Mouse (Mus musculus): ENCODE data around the gene Agtrap.
"Not testable (repeated sequence)": the region's sequence is repeated elsewhere in the genome, so short reads cannot be mapped to it uniquely, and the experiment has no call there.

Agtrap gene

DNA sequence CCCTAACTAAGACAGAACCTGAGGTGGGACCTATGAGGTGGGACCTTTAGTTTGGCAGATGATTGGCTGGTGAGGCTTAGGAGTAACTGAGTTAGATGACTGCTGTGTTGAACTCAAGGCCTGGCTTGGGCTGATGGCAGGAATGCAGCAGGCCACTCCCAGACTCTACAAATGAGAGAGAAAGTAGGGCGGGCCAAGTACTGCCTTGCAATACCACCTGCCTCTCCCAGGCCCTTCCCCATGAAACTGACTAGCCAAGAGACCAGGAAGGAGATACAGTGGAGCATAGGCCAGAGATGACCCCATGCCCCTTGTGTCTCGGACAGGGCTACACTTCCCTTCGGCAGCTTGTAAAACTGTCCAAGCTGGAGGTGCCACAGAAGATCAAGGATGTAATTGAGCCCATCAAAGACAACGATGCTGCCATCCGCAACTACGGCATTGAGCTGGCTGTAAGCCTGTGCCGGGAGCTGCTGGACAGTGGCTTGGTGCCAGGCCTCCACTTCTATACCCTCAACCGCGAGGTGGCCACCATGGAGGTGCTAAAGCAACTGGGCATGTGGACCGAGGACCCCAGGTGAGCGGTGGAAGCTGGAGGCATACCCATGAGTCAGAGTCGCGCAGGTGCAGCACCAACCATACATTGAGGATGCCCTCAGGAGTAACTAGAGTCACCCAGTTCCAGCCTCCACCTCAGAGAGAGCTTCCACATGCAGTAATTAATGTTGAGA, 36.6 kb downstream of the Agtrap start:
- no peak for DNase-seq (ENCODE audit: low spot score in 2 of 2)

DNA sequence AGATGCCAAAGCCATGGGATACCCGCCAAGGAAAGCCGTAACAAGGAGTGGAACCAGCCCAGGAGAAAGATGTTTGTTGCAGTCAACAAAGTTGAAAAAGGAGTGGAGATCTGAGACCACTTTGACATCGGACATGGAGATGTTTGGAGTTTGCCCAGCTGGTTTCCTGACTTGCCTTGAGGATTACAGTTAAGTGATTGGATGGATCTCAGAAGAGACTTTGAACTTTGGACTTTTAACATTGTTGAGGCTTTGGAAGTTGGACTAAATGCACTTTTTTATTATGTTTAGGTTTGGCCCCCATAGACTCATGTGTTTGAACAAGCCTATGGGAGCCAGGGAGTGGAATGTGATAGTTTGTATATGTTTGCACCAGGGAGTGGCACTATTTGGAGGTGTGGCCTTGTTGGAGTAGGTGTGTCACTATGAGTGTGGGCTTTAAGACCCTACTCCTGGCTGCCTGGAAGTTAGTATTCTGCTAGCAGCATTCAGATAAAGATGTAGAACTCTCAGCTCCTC, 37.4 kb downstream of the Agtrap start:
- not testable (repeated sequence) for DNase-seq (ENCODE audit: low spot score in 2 of 2)

DNA sequence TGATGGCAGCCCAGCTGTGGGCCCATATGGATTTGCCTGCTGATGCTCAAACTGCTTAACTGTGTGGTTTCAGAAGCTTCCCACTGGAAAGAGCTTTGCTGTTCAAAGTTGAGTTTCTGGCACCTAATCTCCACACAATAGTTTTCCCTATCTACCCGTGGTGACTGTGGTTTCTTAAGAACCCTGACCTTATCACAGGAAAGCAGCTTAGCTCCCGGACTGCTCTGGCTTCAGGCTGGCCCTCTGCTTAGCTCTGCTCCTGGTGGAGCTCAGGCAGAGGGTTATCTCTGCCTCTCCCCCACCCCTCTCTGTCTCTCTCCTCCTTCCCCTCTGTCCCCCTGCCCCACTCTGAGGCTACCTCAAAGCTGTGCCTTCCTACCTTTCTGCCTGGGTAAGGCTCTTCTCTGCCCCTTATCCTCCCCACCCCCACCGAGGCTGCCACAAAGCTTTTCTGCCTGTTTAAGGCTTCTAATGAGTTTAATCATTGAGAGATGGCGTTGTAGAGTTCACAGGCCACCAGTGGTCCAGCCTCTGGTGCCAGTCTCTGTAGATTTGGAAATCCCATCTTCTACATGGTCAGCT, 41.3 kb downstream of the Agtrap start:
- DNase-seq (ENCODE audit: low spot score in 2 of 2): no peak

DNA sequence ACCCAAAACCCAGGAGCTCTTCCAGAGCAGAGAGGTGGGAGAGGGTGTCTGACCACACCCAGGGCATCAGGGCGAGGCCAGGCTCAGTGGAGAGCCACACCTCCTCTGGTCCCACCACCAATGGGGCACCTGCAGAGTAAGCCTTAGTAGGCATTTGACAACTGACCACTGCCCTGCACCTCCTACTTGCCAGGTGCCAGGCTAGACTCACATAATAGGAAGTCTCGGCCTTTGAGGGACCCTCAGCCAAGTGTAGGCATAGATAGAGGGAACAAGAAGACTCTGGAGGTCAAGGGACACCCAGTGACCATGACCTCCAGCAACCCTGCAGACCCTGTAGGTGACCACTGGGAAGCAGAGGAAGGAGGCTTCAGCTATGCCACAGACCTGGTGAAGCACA, 43.7 kb downstream of the Agtrap start:
- DNase-seq (ENCODE audit: low spot score in 2 of 2): no peak

DNA sequence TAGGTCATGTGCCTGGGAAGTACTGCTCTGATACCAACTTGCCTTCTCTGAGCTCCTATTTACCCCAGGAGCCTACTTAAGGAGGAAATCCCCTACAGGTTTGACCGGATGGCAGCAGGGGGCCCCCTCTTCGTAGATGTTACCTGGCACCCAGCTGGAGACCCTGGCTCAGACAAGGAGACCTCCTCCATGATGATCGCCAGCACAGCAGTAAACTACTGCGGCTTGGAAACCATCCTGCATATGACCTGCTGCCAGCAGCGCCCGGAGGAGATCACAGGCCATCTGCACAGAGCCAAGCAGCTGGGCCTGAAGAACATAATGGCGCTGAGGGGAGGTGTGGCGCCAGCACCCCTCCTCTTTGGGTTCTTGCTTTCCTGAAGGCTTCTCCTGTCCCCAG, 44.5 kb downstream of the Agtrap start:
- DNase-seq (ENCODE audit: low spot score in 2 of 2): not testable (repeated sequence)

DNA sequence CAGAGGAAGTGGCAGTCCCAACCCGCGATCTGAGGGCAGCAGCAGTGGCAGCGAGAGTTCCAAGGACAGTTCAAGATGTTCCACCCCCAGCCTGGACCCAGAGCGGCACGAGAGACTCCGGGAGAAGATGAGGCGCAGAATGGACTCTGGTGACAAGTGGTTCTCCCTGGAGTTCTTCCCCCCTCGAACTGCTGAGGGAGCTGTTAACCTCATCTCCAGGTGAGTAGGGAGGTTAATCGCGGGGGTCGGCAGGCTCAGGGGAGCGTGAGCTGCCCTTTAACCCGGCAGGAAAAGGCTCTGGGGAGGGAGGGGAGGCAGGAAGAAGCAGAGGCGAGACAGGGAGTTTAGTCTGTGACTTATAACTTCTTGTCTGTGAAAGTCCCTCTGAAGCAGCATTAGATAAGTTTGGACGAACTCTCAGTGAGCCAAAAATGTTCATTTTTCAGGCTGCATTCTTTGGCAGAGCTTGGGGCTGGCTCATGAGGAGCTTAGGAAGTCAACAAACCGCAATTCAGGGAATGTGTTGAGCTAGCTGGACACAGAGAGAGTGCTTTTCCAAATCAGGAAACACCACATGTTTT, 46.1 kb downstream of the Agtrap start:
- DNase-seq (ENCODE audit: low spot score in 2 of 2): peak; percentile 68 to 74

DNA sequence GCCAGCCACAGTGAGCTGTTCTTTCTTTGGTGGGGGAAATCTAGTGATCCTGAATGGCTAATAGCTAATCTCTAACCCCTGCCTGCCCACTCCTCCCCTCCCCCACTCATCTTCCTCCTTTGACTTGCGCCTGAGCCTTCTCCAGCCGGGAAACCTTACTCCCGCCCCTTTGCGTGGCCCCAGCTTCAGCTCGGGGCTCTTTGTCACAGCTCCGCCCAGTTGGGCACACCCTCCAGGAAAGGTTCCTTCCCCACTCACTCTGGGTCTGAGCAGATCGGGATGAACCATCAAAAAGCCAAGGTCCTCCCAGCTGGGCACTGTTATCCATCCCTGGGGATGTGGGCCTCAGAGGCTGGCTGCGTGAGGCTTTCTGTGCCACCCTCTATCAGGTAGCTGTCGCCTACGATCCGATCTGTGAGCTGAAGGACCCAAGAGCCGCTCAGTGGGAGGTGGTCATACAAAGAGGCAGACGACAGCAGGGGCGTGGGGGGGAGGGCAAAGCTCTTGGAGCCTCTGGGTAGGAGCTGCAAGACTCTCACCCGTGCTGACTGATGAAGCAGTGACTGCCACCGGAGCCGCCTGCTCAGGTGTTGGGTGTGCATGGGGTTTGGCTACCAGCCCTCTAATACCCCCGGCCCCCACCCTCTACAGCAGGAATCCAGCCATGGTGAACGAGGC, 46.8 kb downstream of the Agtrap start:
- DNase-seq (ENCODE audit: low spot score in 2 of 2): peak; percentile 80 to 85

DNA sequence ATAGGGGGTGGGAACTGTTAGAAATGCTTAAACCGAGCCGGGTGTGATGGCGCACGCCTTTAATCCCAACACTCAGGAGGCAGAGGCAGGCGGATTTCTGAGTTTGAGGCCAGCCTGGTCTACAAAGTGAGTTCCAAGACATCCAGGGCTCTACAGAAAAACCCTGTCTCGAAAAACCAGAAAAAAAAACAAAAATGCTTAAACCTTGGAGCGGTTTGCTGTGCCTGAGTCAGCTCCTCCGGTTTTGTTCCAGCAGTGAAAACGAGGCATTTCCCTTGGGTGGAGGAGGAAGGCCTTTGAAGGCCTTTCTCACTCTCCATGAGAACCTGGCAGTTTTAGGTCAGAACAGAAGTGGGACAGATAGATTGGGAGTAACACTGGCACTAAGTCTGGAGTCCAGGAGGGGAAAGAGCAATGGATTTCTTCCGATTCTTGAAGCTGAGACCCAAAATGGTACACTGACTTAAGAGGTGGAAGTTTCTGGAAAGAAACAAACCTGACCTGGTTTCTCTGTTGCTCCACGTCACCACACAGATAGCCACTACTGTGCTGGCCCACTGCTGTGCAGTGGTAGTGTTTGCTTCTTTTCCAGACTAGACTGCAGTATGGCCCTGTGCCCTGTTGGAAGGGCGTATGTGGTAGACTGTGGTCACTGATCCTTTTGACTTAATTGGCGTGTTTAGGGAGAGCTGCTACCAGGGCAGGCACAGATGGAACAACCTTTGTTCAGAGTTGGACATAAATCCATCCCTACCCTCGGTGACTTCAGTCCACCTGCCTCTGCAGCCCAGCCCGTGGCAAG, 47.6 kb downstream of the Agtrap start:
- DNase-seq (ENCODE audit: low spot score in 2 of 2): peak in 1 of 2 experiments; percentile 27

DNA sequence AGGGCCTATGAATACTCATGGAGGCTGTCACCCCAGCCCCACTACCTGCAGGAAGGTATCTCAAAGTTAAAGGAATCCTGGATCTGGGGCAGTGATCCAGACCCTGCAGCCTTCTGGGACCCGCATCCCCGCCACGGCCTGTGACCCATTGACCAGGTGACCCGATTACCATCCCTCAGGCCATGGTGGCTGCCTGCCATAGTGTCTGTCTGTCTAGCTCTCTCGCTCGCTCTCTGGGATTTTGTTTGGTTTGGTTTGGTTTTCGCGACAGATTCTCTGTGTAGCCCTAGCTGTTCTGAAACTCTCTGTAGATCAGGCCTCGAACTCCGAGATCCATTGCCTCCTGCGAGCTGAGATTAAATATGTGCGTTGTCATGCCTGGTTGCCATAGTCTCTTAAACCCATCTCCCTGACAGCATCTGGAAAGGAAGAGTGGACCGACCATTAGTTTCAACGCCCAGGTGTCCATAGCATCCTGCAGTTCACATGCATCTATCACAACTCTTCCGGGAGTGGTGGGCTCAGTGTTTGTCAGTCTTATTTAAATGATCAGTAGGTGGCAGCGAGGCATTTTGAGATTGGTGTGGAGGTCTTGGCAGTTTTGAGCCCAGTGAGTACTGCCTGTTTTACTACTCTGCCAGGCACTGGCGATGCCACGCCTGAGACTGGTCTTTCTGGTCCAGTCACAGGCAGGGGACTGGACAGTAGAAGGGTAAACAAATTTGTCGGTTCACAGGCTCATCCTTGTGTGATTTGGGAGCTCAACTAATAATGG, 48.4 kb downstream of the Agtrap start:
- no peak for DNase-seq (ENCODE audit: low spot score in 2 of 2)

DNA sequence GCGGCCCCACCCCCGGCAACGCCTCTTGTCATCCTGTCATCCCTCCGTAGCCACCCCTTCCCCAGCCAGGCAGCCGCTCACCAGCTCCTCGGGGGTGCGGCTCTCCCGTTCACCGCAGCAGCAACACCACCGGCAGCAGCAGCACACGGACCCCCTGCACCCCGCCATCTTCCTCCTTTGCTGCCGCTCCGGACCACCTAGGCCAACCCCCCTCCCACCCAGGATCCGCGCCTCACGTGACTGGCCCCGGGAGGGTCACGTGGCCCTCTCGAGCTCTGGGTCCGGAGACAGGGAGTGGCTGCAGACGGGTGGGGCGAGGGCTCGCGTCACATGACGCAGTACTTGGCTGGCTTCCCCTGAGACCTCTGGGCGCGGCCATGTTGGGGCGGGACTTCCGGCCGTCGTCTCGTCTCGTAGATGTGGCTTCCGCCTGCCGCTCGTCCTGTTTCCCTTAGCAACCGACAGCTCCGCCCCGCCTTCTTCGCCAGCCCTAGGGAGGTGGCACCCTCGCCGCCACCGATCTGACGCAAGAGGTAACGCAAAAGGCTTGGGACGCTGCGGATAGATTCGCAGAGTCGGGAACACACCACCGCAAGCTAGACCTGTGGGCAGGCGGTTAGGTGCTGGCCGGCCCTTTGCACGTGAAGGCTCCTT, 49.1 kb downstream of the Agtrap start, which contains the start of the genes Clcn6 and Mthfr:
TSS of gene Clcn6 (minus strand) at position 222 of the 654 bp plus-strand sequence.
TSS of gene Mthfr (plus strand) at position 478 of the 654 bp plus-strand sequence.
- peak; percentile 99 for DNase-seq (ENCODE audit: low spot score in 2 of 2)

DNA sequence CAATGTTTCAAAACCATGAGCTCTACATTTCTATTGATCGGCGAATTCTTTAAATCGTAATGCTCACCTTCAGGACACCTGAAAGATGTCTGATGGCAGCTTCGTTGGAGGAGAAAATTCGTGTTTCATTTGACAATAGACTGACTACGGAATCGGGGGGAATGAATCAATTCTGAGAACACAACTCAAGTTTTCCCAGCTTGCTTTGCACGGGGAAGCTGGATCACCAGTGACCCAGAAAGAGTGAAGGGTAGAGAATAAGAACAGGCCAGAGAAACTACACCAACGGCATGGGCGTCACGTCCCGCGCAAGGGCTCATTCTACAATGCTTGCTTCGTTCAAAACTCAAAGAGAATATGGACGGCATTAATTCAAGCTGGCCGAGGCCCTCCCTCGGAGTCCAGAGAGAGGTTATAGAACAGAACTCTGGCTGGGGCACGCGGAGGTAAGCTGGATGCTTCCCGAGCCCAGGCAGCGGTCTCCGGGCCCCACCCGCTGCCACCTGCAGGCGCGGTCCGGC, 49.7 kb downstream of the Agtrap start:
- no peak for DNase-seq (ENCODE audit: low spot score in 2 of 2)

DNA sequence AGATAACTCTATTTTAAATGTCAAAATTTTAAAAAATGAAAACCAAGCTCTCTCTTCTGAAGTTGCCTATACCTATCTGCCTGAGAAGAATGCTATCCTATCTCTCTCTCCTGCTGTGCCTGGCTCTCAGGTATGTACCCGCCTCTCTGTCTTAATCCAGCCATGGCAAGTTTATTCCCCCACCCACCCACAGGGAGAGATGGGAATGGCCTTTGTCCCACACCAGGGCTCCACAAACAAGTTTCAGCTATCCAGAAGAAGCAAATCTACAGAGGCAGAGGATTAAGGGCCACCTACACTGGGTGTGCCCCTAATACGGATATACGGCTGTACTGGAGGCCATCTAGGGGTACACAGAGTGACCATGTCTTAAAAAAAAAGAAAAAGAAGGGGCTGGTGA, 52.4 kb downstream of the Agtrap start:
- DNase-seq (ENCODE audit: low spot score in 2 of 2): no peak

DNA sequence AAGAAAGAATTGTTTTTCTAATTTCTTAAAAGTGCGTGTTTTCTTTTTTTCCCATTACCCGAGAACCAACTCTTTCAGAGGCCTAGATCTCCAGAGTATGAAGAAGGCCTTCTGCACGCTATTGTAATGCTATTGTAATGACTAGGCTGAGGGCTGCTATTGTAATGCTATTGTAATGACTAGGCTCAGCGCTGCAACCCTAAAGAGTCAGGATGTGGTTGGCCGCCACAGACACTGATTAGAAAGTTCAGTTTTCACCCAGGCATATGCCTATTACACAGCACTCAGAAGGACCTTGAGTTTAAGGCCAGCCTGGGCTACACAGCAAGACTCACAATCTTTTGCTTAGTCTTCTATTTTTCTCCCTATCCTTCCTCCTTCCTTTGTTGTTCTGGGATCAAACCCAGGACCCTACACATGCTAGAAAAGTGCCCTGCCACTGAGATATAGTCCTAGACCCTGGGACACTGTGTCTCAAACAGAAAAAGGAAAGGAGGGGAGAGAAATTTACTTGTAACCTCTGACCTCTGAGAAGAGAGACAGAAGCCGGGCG, 53.9 kb downstream of the Agtrap start:
- DNase-seq (ENCODE audit: low spot score in 2 of 2): no peak

DNA sequence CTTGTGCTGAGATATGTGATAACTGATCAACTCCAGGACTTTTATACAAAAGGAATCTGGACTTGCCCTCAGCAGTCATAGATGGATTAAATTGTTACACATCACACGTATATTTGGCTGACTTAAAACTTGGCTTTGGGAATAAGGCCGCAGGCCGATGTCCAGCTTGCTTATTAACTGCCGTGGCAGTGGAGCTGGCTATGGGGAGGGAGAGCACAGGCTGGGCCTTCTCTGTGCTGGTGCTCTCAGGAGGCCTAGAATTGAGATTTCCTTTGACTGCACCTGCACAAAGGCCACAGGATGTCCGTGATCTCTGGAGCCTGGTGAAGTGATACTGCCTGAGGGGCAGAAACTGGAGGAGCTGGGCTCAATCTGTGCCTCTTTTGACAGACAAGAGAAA, 57.3 kb downstream of the Agtrap start:
- no peak for DNase-seq (ENCODE audit: low spot score in 2 of 2)

DNA sequence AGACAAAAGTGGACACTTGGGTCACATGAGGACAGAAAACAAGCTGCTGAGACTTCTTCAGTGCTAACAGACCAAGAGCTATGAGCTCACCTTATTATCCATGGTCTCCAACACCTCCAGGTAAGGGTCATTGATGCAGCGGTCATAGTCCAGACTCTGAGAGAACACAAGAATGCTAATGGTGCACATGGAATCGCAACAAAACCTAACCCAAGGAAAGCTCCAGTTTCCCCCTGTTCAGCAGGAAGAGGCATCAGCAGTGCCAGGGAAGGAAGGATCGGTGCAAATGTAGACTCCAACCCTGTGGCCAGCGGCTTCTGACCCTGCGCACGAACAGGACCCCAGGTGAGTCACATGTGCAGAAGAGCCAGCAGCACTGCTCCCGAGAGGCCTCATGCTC, 58.5 kb downstream of the Agtrap start:
- no peak for DNase-seq (ENCODE audit: low spot score in 2 of 2)
